Mouse (Mus musculus) liver, embryonic 11.5 days (tissue): ENCODE measurements around the gene Plekha8. TPM values are rescaled to one million over a fixed set of nuclear protein-coding genes. Genes with fewer than 3 reads are reported as not detected.

ENCODE experiments used
- ATAC-seq: fragments of 200-750 bp; cut with Nextera tagmentation; replicated peaks from 2 replicates; pipeline ENCODE4 v1.8.0; 2017; ENCODE audit warnings: moderate number of reproducible peaks, mild to moderate bottlenecking, moderate TSS enrichment, moderate library complexity; ENCODE audit not compliant: low FRiP score
- DNase-seq: peaks from one replicate; pipeline ENCODE4 v3.0.0-alpha.2; 2017; ENCODE audit warnings: low spot score
- H3K27ac ChIP-seq: fragments of 300-500 bp; sonication (generic); 2 replicates; pipeline ENCODE4 v1.5.1; 2014; ENCODE audit warnings: mild to moderate bottlenecking, low read depth, low read length, control low read depth
- H3K27me3 ChIP-seq: fragments of 300-500 bp; sonication (generic); replicated peaks from 2 replicates; pipeline ENCODE4 v1.6.1; 2014; ENCODE audit warnings: low read length, mixed read lengths; ENCODE audit not compliant: control insufficient read depth, insufficient read depth
- H3K36me3 ChIP-seq: fragments of 300-500 bp; sonication (generic); 2 replicates; pipeline ENCODE4 v1.6.1; 2014; ENCODE audit warnings: mild to moderate bottlenecking, low read length, moderate library complexity, mixed read lengths; ENCODE audit not compliant: control insufficient read depth, insufficient read depth
- H3K4me1 ChIP-seq: fragments of 300-500 bp; sonication (generic); replicated peaks from 2 replicates; pipeline ENCODE4 v1.6.1; 2014; ENCODE audit warnings: low read length, mixed read lengths; ENCODE audit not compliant: control insufficient read depth, insufficient read depth
- H3K4me2 ChIP-seq: fragments of 300-500 bp; sonication (generic); 2 replicates; pipeline ENCODE4 v1.6.1; 2014; ENCODE audit warnings: mild to moderate bottlenecking, control low read depth, moderate library complexity
- H3K4me3 ChIP-seq: fragments of 300-500 bp; sonication (generic); 2 replicates; pipeline ENCODE4 v1.5.1; 2014; ENCODE audit warnings: low read depth, low read length, control low read depth
- H3K9ac ChIP-seq: fragments of 300-500 bp; sonication (generic); 2 replicates; pipeline ENCODE4 v1.6.1; 2014; ENCODE audit warnings: low read depth, low read length, control low read depth
- H3K9me3 ChIP-seq: fragments of 300-500 bp; sonication (generic); 2 replicates; pipeline ENCODE4 v1.6.1; 2016; ENCODE audit warnings: low read length, inconsistent platforms, mixed read lengths; ENCODE audit not compliant: control insufficient read depth
- WGBS: fragments of 180-500 bp; shearing (Covaris S2); extraction: QIAGEN DNeasy Blood & Tissue Kit; methylation state at CpG from one replicate; pipeline ENCODE4 v1.1.7; 2014; 5-methylcytosine and 5-hydroxymethylcytosine counted together
- polyA plus RNA-seq: library from polyadenylated mRNA; unstranded; fragments of >200 nt; fragmentation: Nextera tagmentation; extraction: Ambion mirVana; gene quantifications from 2 replicates; pipeline ENCODE4 v1.2.1, GENCODE M21; 2014

Plekha8 gene
- 7.9 and 9.7 TPM in 2 replicates for polyA plus RNA-seq

GRCm38 (mm10) chr6:54594469-54595329 lies at the start of gene Plekha8:
Gene Plekha8, plus strand, starts transcription at chr6:54595111.
- peak within 1 kb of the TSS; percentile 73 for H3K9ac ChIP-seq
- under 1% methylated on average over 40 of the region's 49 CpGs for WGBS
- H3K9me3 ChIP-seq: no peaks in the 10 kb centered on the region
- DNase-seq (peak; percentile 87), ATAC-seq (peak; percentile 93)
- no peak within 1 kb of the TSS for H3K27ac ChIP-seq
- H3K4me2 ChIP-seq: peak within 1 kb of the TSS; percentile 78
- H3K27me3 ChIP-seq: no peaks in the 10 kb centered on the region
- H3K36me3 ChIP-seq: no peaks in the 10 kb centered on the region
- H3K4me3 ChIP-seq: peak within 1 kb of the TSS; percentile 81
- peaks cover 7% of the 10 kb centered on the region for H3K4me1 ChIP-seq

GRCm38 (mm10) chr6:54548314-54549019 lies 46.4 kb upstream of the Plekha8 start:
- no peak overlapping the region for H3K27ac ChIP-seq

GRCm38 (mm10) chr6:54549311-54549710 lies 45.6 kb upstream of the Plekha8 start:
- Histone ChIP-seq H3K4me1 (no peaks in the 10 kb centered on the region), H3K27me3 (no peaks in the 10 kb centered on the region), H3K4me2 (no peak overlapping the region), H3K9me3 (no peaks in the 10 kb centered on the region), H3K36me3 (no peaks in the 10 kb centered on the region), H3K4me3 (no peak overlapping the region), H3K27ac (no peak overlapping the region), H3K9ac (no peak overlapping the region)
- WGBS: 63% methylated on average over 4 of the region's 4 CpGs
- ATAC-seq (no peak), DNase-seq (no peak)

More at GRCm38 (mm10) chr6:54548314-54549019, 46.4 kb upstream of the Plekha8 start:
- no peaks in the 10 kb centered on the region for H3K36me3 ChIP-seq
- DNase-seq (no peak), ATAC-seq (no peak)
- no peaks in the 10 kb centered on the region for H3K27me3 ChIP-seq
- H3K4me2 ChIP-seq: no peak overlapping the region
- 81% methylated on average over 13 of the region's 13 CpGs for whole genome bisulfite sequencing
- H3K4me3 ChIP-seq: no peak overlapping the region
- no peaks in the 10 kb centered on the region for H3K9me3 ChIP-seq
- H3K9ac ChIP-seq: no peak overlapping the region
- H3K4me1 ChIP-seq: no peaks in the 10 kb centered on the region

GRCm38 (mm10) chr6:54550801-54551323 lies 44.0 kb upstream of the Plekha8 start:
- H3K9ac ChIP-seq: no peak overlapping the region
- no peak overlapping the region for H3K27ac ChIP-seq
- ATAC-seq (no peak), DNase-seq (no peak)
- 73% methylated on average over 7 of the region's 7 CpGs for WGBS
- H3K4me2 ChIP-seq: no peak overlapping the region
- no peak overlapping the region for H3K4me3 ChIP-seq
- H3K4me1 ChIP-seq: no peaks in the 10 kb centered on the region
- no peaks in the 10 kb centered on the region for H3K27me3 ChIP-seq
- no peaks in the 10 kb centered on the region for H3K36me3 ChIP-seq
- H3K9me3 ChIP-seq: no peaks in the 10 kb centered on the region

GRCm38 (mm10) chr6:54552721-54553413 lies 42.0 kb upstream of the Plekha8 start:
- no peak overlapping the region for H3K27ac ChIP-seq
- H3K9ac ChIP-seq: no peak overlapping the region
- no peaks in the 10 kb centered on the region for H3K9me3 ChIP-seq
- H3K4me2 ChIP-seq: no peak overlapping the region
- H3K36me3 ChIP-seq: no peaks in the 10 kb centered on the region
- ATAC-seq: no peak
- no peak overlapping the region for H3K4me3 ChIP-seq
- no peaks in the 10 kb centered on the region for H3K4me1 ChIP-seq
- no peaks in the 10 kb centered on the region for H3K27me3 ChIP-seq
- 80% methylated on average over 9 of the region's 9 CpGs for WGBS
- DNase-seq: no peak

- no peaks in the 10 kb centered on the region for H3K36me3 ChIP-seq
- WGBS: 75% methylated on average over 2 of the region's 2 CpGs
- H3K4me1 ChIP-seq: no peaks in the 10 kb centered on the region
- ATAC-seq (no peak), DNase-seq (no peak)
- H3K27me3 ChIP-seq: no peaks in the 10 kb centered on the region
- H3K9me3 ChIP-seq: no peaks in the 10 kb centered on the region
- no peak overlapping the region for H3K4me3 ChIP-seq
- H3K27ac ChIP-seq: no peak overlapping the region
- H3K9ac ChIP-seq: no peak overlapping the region
- H3K4me2 ChIP-seq: no peak overlapping the region
These were observed 41.3 kb upstream of the Plekha8 start for GRCm38 (mm10) chr6:54553632-54554031.

GRCm38 (mm10) chr6:54554341-54555110 lies 40.4 kb upstream of the Plekha8 start:
- no peak overlapping the region for H3K4me3 ChIP-seq
- ATAC-seq: no peak

GRCm38 (mm10) chr6:54555816-54556215 lies 39.1 kb upstream of the Plekha8 start:
- ATAC-seq (no peak), DNase-seq (no peak)
- Histone ChIP-seq H3K9me3 (no peaks in the 10 kb centered on the region), H3K4me3 (no peak overlapping the region), H3K4me2 (no peak overlapping the region), H3K9ac (no peak overlapping the region), H3K4me1 (no peaks in the 10 kb centered on the region), H3K27ac (no peak overlapping the region), H3K36me3 (no peaks in the 10 kb centered on the region), H3K27me3 (0 out of 2 replicates have a peak, but pooled peaks cover 3% of the 10 kb centered on the region)
- WGBS: 71% methylated on average over 1 of the region's 1 CpGs

More at GRCm38 (mm10) chr6:54554341-54555110, 40.4 kb upstream of the Plekha8 start:
- no peak overlapping the region for H3K27ac ChIP-seq
- WGBS: 67% methylated on average over 8 of the region's 8 CpGs
- no peaks in the 10 kb centered on the region for H3K27me3 ChIP-seq
- H3K36me3 ChIP-seq: no peaks in the 10 kb centered on the region
- H3K4me1 ChIP-seq: no peaks in the 10 kb centered on the region
- H3K9me3 ChIP-seq: no peaks in the 10 kb centered on the region
- H3K9ac ChIP-seq: no peak overlapping the region
- DNase-seq: no peak
- H3K4me2 ChIP-seq: no peak overlapping the region
